ENCODE assay signal across 18 mouse cellular contexts in the genomic region with DNA sequence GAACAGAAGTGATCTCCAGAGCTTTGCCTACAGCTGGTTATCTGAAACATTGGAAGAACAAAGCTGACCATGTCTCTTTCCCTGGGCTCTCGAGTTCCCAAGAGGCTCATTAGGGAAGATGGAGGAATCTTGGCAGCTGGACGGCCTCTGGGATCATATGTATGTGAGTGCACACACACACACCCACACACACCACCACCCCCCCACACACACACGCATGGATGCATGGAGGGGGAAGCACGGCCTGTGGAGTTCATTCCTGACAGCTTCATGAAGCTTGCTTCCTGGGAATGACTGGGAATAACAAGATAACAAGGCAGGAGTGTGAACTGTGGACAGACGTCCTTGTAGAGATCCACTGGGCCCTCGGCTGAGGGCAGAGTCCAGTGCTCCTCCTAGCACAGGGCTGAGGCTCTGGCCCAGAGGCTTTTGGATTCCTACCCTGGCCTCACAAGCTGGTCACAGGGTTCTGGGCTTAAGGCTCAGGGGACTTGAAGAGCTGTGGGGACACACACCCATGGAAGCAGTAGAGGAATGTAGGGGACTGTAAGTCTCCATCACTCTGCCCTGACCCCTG. TPM values are rescaled to one million over a fixed set of nuclear protein-coding genes. Genes with fewer than 3 reads are reported as not detected.
DNase-seq lines count a peak whose midpoint lies in the region; ATAC-seq and TF ChIP-seq lines count a peak whose summit lies in the region.
"Had no signal": no experiment of that assay in that cellular context is flagged by ENCODE, and none has a peak within 500 bp of the region (broad histone marks: within the 10 kb centered on the region; RNA-seq: fewer than 3 reads in every experiment).

No protein-coding gene starts in this region.

- TF ChIP-seq EP300 in heart, postnatal 0 days (IDR thresholded peaks at IDR 0.05; ENCODE audit: low read depth), result no peak
- no peak for TF ChIP-seq EP300 in liver, postnatal 0 days (IDR thresholded peaks at IDR 0.05; ENCODE audit: low read depth)

- no peaks in the 10 kb centered on the region for H3K9me3 ChIP-seq in heart, postnatal 0 days (replicated peaks; ENCODE audit: control insufficient read depth, low read length)
- H3K9me3 ChIP-seq in liver, embryonic 12.5 days (replicated peaks), result no peaks in the 10 kb centered on the region
- H3K9me3 ChIP-seq in liver, postnatal 0 days (ENCODE audit: low read length), result no peaks in the 10 kb centered on the region
- no peaks in the 10 kb centered on the region for H3K9me3 ChIP-seq in embryonic facial prominence, embryonic 10.5 days
- H3K9me3 ChIP-seq in liver, embryonic 13.5 days (replicated peaks), result no peaks in the 10 kb centered on the region
- H3K9me3 ChIP-seq: embryonic facial prominence, embryonic 13.5 days; midbrain, embryonic 13.5 days had no signal

- peak overlapping the region; percentile 10; the same call in 1 of the 2 replicates for H3K27ac ChIP-seq in heart, postnatal 0 days (ENCODE audit: low read depth)
- peak overlapping the region; percentile 52 for H3K27ac ChIP-seq in liver, embryonic 12.5 days
- no peak overlapping the region for H3K27ac ChIP-seq in liver, postnatal 0 days (ENCODE audit: low read depth)
- H3K27ac ChIP-seq in embryonic facial prominence, embryonic 10.5 days (replicated peaks), result 0 out of 2 replicates have a peak overlapping the region, but pooled peaks have one; percentile 31
- H3K27ac ChIP-seq in liver, embryonic 13.5 days, result peak overlapping the region; percentile 70
- H3K27ac ChIP-seq: embryonic facial prominence, embryonic 13.5 days; hindbrain, embryonic 14.5 days; midbrain, embryonic 13.5 days had no signal

- no peak for TF ChIP-seq CTCF in heart, postnatal 0 days (IDR thresholded peaks at IDR 0.05; ENCODE audit: low read depth)
- no peak for TF ChIP-seq CTCF in liver, postnatal 0 days (IDR thresholded peaks at IDR 0.05; ENCODE audit: low read depth)

- no peaks in the 10 kb centered on the region for H3K36me3 ChIP-seq in heart, postnatal 0 days (replicated peaks; ENCODE audit: control insufficient read depth, insufficient read depth, low read length)
- H3K36me3 ChIP-seq in liver, embryonic 12.5 days, result no peaks in the 10 kb centered on the region
- H3K36me3 ChIP-seq in liver, postnatal 0 days (replicated peaks; ENCODE audit: insufficient read depth, low read length), result no peaks in the 10 kb centered on the region
- no peaks in the 10 kb centered on the region for H3K36me3 ChIP-seq in embryonic facial prominence, embryonic 10.5 days (replicated peaks)
- no peaks in the 10 kb centered on the region for H3K36me3 ChIP-seq in liver, embryonic 13.5 days
- H3K36me3 ChIP-seq: embryonic facial prominence, embryonic 13.5 days; midbrain, embryonic 13.5 days had no signal

- H3K4me3 ChIP-seq in heart, postnatal 0 days (ENCODE audit: low read depth, low read length), result no peak overlapping the region
- H3K4me3 ChIP-seq in liver, embryonic 12.5 days, result no peak overlapping the region
- no peak overlapping the region for H3K4me3 ChIP-seq in liver, postnatal 0 days (ENCODE audit: low read depth, low read length)
- no peak overlapping the region for H3K4me3 ChIP-seq in embryonic facial prominence, embryonic 10.5 days
- no peak overlapping the region for H3K4me3 ChIP-seq in liver, embryonic 13.5 days (replicated peaks)
- H3K4me3 ChIP-seq: embryonic facial prominence, embryonic 13.5 days; midbrain, embryonic 13.5 days; myocyte had no signal

- DNase-seq in heart, postnatal 0 days (ENCODE audit: low spot score), result no peak
- DNase-seq in heart, postnatal 4 days, result no peak
- DNase-seq in liver, postnatal 0 days, result no peak
- no peak for DNase-seq in embryonic facial prominence, embryonic 10.5 days (ENCODE audit: low spot score)
- no peak for DNase-seq in liver, embryonic 13.5 days
- no peak for DNase-seq in layer of hippocampus, adult 9-11 months
- no peak for DNase-seq in right cerebral cortex, postnatal 25 days
- DNase-seq: adrenal gland, adult 8-10 months; cerebellum, adult 2 months; heart, adult 11 months; lung, adult 2 months; retina, postnatal 1 day had no signal

- no peak for ATAC-seq in heart, postnatal 0 days (ENCODE audit: insufficient read depth, low read depth)
- ATAC-seq in liver, embryonic 12.5 days, result no peak
- no peak for ATAC-seq in liver, postnatal 0 days
- ATAC-seq in liver, embryonic 13.5 days (ENCODE audit: low read depth), result no peak
- ATAC-seq: midbrain, embryonic 13.5 days had no signal

- H3K4me2 ChIP-seq in heart, postnatal 0 days (ENCODE audit: low read depth, low read length), result no peak overlapping the region
- H3K4me2 ChIP-seq in liver, embryonic 12.5 days, result no peak overlapping the region
- H3K4me2 ChIP-seq in liver, postnatal 0 days (ENCODE audit: low read depth, low read length), result no peak overlapping the region
- no peak overlapping the region for H3K4me2 ChIP-seq in liver, embryonic 13.5 days
- H3K4me2 ChIP-seq: embryonic facial prominence, embryonic 13.5 days; hindbrain, embryonic 14.5 days; midbrain, embryonic 13.5 days had no signal

- peaks cover 18% of the 10 kb centered on the region; the same call in 1 of the 2 replicates for H3K4me1 ChIP-seq in heart, postnatal 0 days (ENCODE audit: control insufficient read depth, insufficient read depth)
- peaks cover 98% of the 10 kb centered on the region for H3K4me1 ChIP-seq in liver, embryonic 12.5 days
- H3K4me1 ChIP-seq in liver, postnatal 0 days (ENCODE audit: insufficient read depth), result peaks cover 36% of the 10 kb centered on the region
- H3K4me1 ChIP-seq in embryonic facial prominence, embryonic 10.5 days, result peaks cover 27% of the 10 kb centered on the region
- peaks cover 98% of the 10 kb centered on the region for H3K4me1 ChIP-seq in liver, embryonic 13.5 days (replicated peaks)
- H3K4me1 ChIP-seq: midbrain, embryonic 13.5 days had no signal

- 26% methylated on average over 6 of the region's 6 CpGs for WGBS in heart, postnatal 0 days
- 59% methylated on average over 6 of the region's 6 CpGs for WGBS in liver, embryonic 12.5 days (ENCODE audit: insufficient replicate concordance)
- WGBS in liver, postnatal 0 days (ENCODE audit: insufficient replicate concordance), result 60% methylated on average over 6 of the region's 6 CpGs
- WGBS in embryonic facial prominence, embryonic 10.5 days, result 77% methylated on average over 6 of the region's 6 CpGs
- WGBS in liver, embryonic 13.5 days (ENCODE audit: insufficient replicate concordance), result 60% methylated on average over 6 of the region's 6 CpGs

- H3K27me3 ChIP-seq in heart, postnatal 0 days (ENCODE audit: control insufficient read depth, insufficient read depth, low read length), result no peaks in the 10 kb centered on the region
- H3K27me3 ChIP-seq in liver, embryonic 12.5 days (replicated peaks), result no peaks in the 10 kb centered on the region
- H3K27me3 ChIP-seq in liver, postnatal 0 days (ENCODE audit: insufficient read depth, low read length), result no peaks in the 10 kb centered on the region
- H3K27me3 ChIP-seq in embryonic facial prominence, embryonic 10.5 days (replicated peaks; ENCODE audit: low read depth, poor library complexity, severe bottlenecking), result no peaks in the 10 kb centered on the region
- H3K27me3 ChIP-seq in liver, embryonic 13.5 days, result no peaks in the 10 kb centered on the region
- H3K27me3 ChIP-seq: embryonic facial prominence, embryonic 13.5 days; midbrain, embryonic 13.5 days had no signal

- H3K9ac ChIP-seq in heart, postnatal 0 days (replicated peaks; ENCODE audit: low read depth, low read length), result no peak overlapping the region
- no peak overlapping the region for H3K9ac ChIP-seq in liver, embryonic 12.5 days
- H3K9ac ChIP-seq in liver, postnatal 0 days (replicated peaks), result no peak overlapping the region
- no peak overlapping the region for H3K9ac ChIP-seq in liver, embryonic 13.5 days
- H3K9ac ChIP-seq: embryonic facial prominence, embryonic 13.5 days; hindbrain, embryonic 14.5 days; midbrain, embryonic 13.5 days had no signal

RNA-seq across cellular contexts. Expression of a gene that starts 41.8 kb away (rescaled TPM):
- 78.8 and 94.1 TPM in 2 replicates for total RNA-seq in heart, postnatal 0 days (2014; rRNA removed; ENCODE audit: low replicate concordance)
- 71.1 and 72.4 TPM in 2 replicates for polyA plus RNA-seq in heart, postnatal 0 days (2015; fragmentation: Nextera tagmentation; extraction: Ambion mirVana)
- 10 to 100 TPM; 69.1 to 71.0 TPM for total RNA-seq in heart, postnatal 4 days (2021)
- 40.7 and 43.2 TPM in 2 replicates for polyA plus RNA-seq in liver, embryonic 12.5 days (2016; fragmentation: Nextera tagmentation; extraction: Ambion mirVana)
- 16.4 and 17.2 TPM in 2 replicates for polyA plus RNA-seq in liver, postnatal 0 days (2015; fragmentation: Nextera tagmentation; extraction: Ambion mirVana)
- 74.5 and 77.0 TPM in 2 replicates for polyA plus RNA-seq in embryonic facial prominence, embryonic 10.5 days (2016; fragmentation: Nextera tagmentation; extraction: Ambion mirVana)
- 29.7 and 30.2 TPM in 2 replicates for polyA plus RNA-seq in liver, embryonic 13.5 days (2015; fragmentation: Nextera tagmentation; extraction: Ambion mirVana)

RNA-seq across cellular contexts. Expression of a gene that starts 50.9 kb away (rescaled TPM):
- total RNA-seq in heart, postnatal 0 days (2014; rRNA removed; ENCODE audit: low replicate concordance), result 130 and 133 TPM in 2 replicates
- polyA plus RNA-seq in heart, postnatal 0 days (2015; fragmentation: Nextera tagmentation; extraction: Ambion mirVana), result 40.6 and 47.3 TPM in 2 replicates
- total RNA-seq in heart, postnatal 4 days (2021), result 10 to 100 TPM; 70.4 to 74.9 TPM
- polyA plus RNA-seq in liver, embryonic 12.5 days (2016; fragmentation: Nextera tagmentation; extraction: Ambion mirVana), result 38.3 and 42.4 TPM in 2 replicates
- polyA plus RNA-seq in liver, postnatal 0 days (2015; fragmentation: Nextera tagmentation; extraction: Ambion mirVana), result 137 and 167 TPM in 2 replicates
- polyA plus RNA-seq in embryonic facial prominence, embryonic 10.5 days (2016; fragmentation: Nextera tagmentation; extraction: Ambion mirVana), result 184 and 201 TPM in 2 replicates
- polyA plus RNA-seq in liver, embryonic 13.5 days (2015; fragmentation: Nextera tagmentation; extraction: Ambion mirVana), result 29.7 and 36.3 TPM in 2 replicates
- total RNA-seq: neutrophil, adult 5-6 weeks had no signal
